In the genomic region with DNA sequence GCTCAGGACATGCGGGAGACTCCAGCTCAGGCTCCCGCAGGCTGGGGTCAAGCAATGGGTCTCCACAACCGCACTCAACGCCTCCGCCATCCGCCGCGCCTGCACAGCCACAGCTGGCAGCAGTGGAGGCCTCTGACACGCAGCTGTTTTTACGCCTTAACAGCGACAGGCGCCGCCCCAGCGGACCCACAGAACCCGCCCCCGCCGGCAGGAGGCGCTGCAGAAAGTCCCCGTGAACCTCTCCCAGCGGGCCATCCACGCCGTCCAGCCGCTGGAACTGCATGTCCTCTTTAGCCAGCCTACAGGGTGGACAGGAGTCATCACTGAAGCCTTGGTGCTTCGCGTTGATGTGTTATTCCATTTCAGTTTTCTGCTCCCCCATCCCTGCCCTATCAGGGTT, we compare ENCODE assay signal across 10 mouse cellular contexts. TPM values are rescaled to one million over a fixed set of nuclear protein-coding genes. Genes with fewer than 3 reads are reported as not detected.
DNase-seq lines count a peak whose midpoint lies in the region; ATAC-seq lines count a peak whose summit lies in the region.
"Had no signal": no experiment of that assay in that cellular context is flagged by ENCODE, and none has a peak within 500 bp of the region (broad histone marks: within the 10 kb centered on the region; RNA-seq: fewer than 3 reads in every experiment).

No protein-coding gene starts in this region.

- H3K4me2 ChIP-seq in kidney, embryonic 14.5 days (replicated peaks; ENCODE audit: low read depth, low read length) = no peak overlapping the region

- no peak overlapping the region for H3K4me3 ChIP-seq in kidney, embryonic 14.5 days (ENCODE audit: low read length)

- no peaks in the 10 kb centered on the region for H3K36me3 ChIP-seq in kidney, embryonic 14.5 days (ENCODE audit: control insufficient read depth, insufficient read depth, low read length)

- H3K4me1 ChIP-seq in kidney, embryonic 14.5 days (ENCODE audit: control insufficient read depth, insufficient read depth, low read length) = no peaks in the 10 kb centered on the region

- H3K9ac ChIP-seq in kidney, embryonic 14.5 days (ENCODE audit: low read depth, low read length) = no peak overlapping the region

- no peak overlapping the region for H3K27ac ChIP-seq in kidney, embryonic 14.5 days (ENCODE audit: low read depth, low read length)

- DNase-seq in kidney, adult 18-20 months = peak; percentile 57
- DNase-seq in adrenal gland, postnatal 14 days = peak; percentile 82
- peak; percentile 72 for DNase-seq in induced T-regulatory cell, adult 2 months (ENCODE audit: low read depth)
- no peak for DNase-seq in yolk sac, embryonic 10.5 days (ENCODE audit: low spot score)
- DNase-seq in right cerebral cortex, postnatal 10 days (ENCODE audit: low spot score in 2 of 2) = no peak
- DNase-seq in urinary bladder, postnatal 10 days (ENCODE audit: low spot score) = no peak

- WGBS in kidney, embryonic 14.5 days = 21% methylated on average over 25 of the region's 25 CpGs

- ATAC-seq in kidney, embryonic 14.5 days (ENCODE audit: low FRiP score, low TSS enrichment) = no peak
- ATAC-seq in megakaryocyte, adult 5-6 weeks (ENCODE audit: poor library complexity, severe bottlenecking) = peak; percentile 84

- H3K27me3 ChIP-seq in kidney, embryonic 14.5 days (ENCODE audit: control insufficient read depth, insufficient read depth, low read length) = peaks cover 21% of the 10 kb centered on the region

- H3K9me3 ChIP-seq in kidney, embryonic 14.5 days (ENCODE audit: control insufficient read depth, low read length) = no peaks in the 10 kb centered on the region

RNA-seq across cellular contexts. Expression of gene Best2, which starts 6.6 kb away (rescaled TPM):
- not detected in 2 replicates for polyA plus RNA-seq in kidney, embryonic 14.5 days (2014; fragmentation: Nextera tagmentation; extraction: Ambion mirVana)
- total RNA-seq in adrenal gland, postnatal 14 days (2021) = not detected in 2 replicates
- total RNA-seq in megakaryocyte, adult 5-6 weeks (2015) = 0.07 TPM in 1 of 2 replicates, not detected in the other
- total RNA-seq in megakaryocyte, adult 5-6 weeks (2017) = not detected in 2 replicates
- total RNA-seq: hematopoietic stem cell, adult 5-6 weeks had no signal
- polyA plus RNA-seq: neural tube, embryonic 14.5 days had no signal

RNA-seq across cellular contexts. Expression of gene Hook2, which starts 17.3 kb away (rescaled TPM):
- polyA plus RNA-seq in kidney, embryonic 14.5 days (2014; fragmentation: Nextera tagmentation; extraction: Ambion mirVana) = 14.6 and 18.7 TPM in 2 replicates
- 5.8 and 6.9 TPM in 2 replicates for total RNA-seq in adrenal gland, postnatal 14 days (2021)
- 0.82 and 1.1 TPM in 2 replicates for total RNA-seq in megakaryocyte, adult 5-6 weeks (2015)
- total RNA-seq in megakaryocyte, adult 5-6 weeks (2017) = 3.1 and 6.6 TPM in 2 replicates

RNA-seq across cellular contexts. Expression of gene Asna1, which starts 17.4 kb away (rescaled TPM):
- 109 and 180 TPM in 2 replicates for polyA plus RNA-seq in kidney, embryonic 14.5 days (2014; fragmentation: Nextera tagmentation; extraction: Ambion mirVana)
- total RNA-seq in adrenal gland, postnatal 14 days (2021) = 91.4 and 94.7 TPM in 2 replicates
- total RNA-seq in megakaryocyte, adult 5-6 weeks (2015) = 52.5 and 64.0 TPM in 2 replicates
- total RNA-seq in megakaryocyte, adult 5-6 weeks (2017) = 61.2 and 65.5 TPM in 2 replicates

RNA-seq across cellular contexts. Expression of gene Trir, which starts 18.9 kb away (rescaled TPM):
- 163 and 211 TPM in 2 replicates for polyA plus RNA-seq in kidney, embryonic 14.5 days (2014; fragmentation: Nextera tagmentation; extraction: Ambion mirVana)
- total RNA-seq in adrenal gland, postnatal 14 days (2021) = 154 and 161 TPM in 2 replicates
- 138 and 141 TPM in 2 replicates for total RNA-seq in megakaryocyte, adult 5-6 weeks (2015)
- total RNA-seq in megakaryocyte, adult 5-6 weeks (2017) = 411 and 422 TPM in 2 replicates

RNA-seq across cellular contexts. Expression of gene Tnpo2, which starts 29.0 kb away (rescaled TPM):
- polyA plus RNA-seq in kidney, embryonic 14.5 days (2014; fragmentation: Nextera tagmentation; extraction: Ambion mirVana) = 15.6 and 19.7 TPM in 2 replicates
- 65.9 and 67.8 TPM in 2 replicates for total RNA-seq in adrenal gland, postnatal 14 days (2021)
- 13.2 and 18.8 TPM in 2 replicates for total RNA-seq in megakaryocyte, adult 5-6 weeks (2015)
- 13.1 and 17.7 TPM in 2 replicates for total RNA-seq in megakaryocyte, adult 5-6 weeks (2017)

Comparison
In these comparisons a context has a peak if more than half of its experiments do, and no peak if none do; other contexts are left out.
1. DNase-seq: peak in kidney, adult 18-20 months (single experiment), adrenal gland, postnatal 14 days (single experiment) and induced T-regulatory cell, adult 2 months (single experiment); none in yolk sac, embryonic 10.5 days (single experiment), right cerebral cortex, postnatal 10 days (0 of 2) and urinary bladder, postnatal 10 days (single experiment).